ENCODE assay signal across 19 mouse cellular contexts in the genomic region with DNA sequence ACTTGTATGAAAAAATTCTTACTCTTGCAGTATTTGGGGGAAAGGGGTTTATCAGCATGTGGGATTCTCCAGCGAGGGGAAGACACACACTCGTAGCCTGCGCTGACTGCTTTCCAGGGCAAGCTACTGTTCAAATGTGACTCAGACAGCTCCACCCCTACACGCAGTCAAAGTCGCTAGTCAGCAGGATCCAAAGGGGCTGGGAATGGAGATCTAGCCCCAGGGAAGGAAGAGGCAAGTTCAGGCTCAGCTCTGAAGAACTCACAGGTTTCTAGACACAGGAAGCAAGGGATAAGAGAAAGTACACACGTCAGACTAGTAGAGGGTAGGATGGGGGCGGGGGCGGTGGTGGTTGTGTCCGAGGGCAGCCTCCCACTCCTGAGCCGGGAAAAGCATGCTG. TPM values are rescaled to one million over a fixed set of nuclear protein-coding genes. Genes with fewer than 3 reads are reported as not detected.
"Had no signal": no experiment of that assay in that cellular context is flagged by ENCODE, and none has a peak within 500 bp of the region (broad histone marks: within the 10 kb centered on the region; RNA-seq: fewer than 3 reads in every experiment).

No protein-coding gene starts in this region.

- DNase-seq: kidney, adult 18-20 months; kidney, adult 9 months; kidney, postnatal 14 days; kidney, postnatal 4 days; lung, embryonic 14.5 days; thymus, adult 18-20 months; thymus, postnatal 36 days had no signal

- H3K4me3 ChIP-seq: liver, embryonic 13.5 days; midbrain, embryonic 13.5 days had no signal

- H3K4me2 ChIP-seq: liver, embryonic 13.5 days; lung, embryonic 14.5 days; midbrain, embryonic 13.5 days had no signal

- H3K27ac ChIP-seq: liver, embryonic 13.5 days; macrophage; midbrain, embryonic 13.5 days had no signal

- H3K27me3 ChIP-seq: liver, embryonic 13.5 days; midbrain, embryonic 13.5 days had no signal

- ATAC-seq: intestine, embryonic 16.5 days; lung, postnatal 0 days; midbrain, embryonic 13.5 days; midbrain, embryonic 16.5 days had no signal

- H3K9ac ChIP-seq: liver, embryonic 13.5 days; lung, embryonic 14.5 days; midbrain, embryonic 13.5 days had no signal

- H3K9me3 ChIP-seq: liver, embryonic 13.5 days; midbrain, embryonic 13.5 days had no signal

RNA-seq across cellular contexts. Expression of a gene that starts 18.5 kb away (rescaled TPM):
- polyA plus RNA-seq: liver, embryonic 16.5 days; small intestine, adult 2 months; spleen, adult 2 months had no signal

RNA-seq across cellular contexts. Expression of a gene that starts 35.2 kb away (rescaled TPM):
- total RNA-seq: megakaryocyte, adult 5-6 weeks had no signal
- polyA plus RNA-seq: small intestine, adult 2 months had no signal

RNA-seq across cellular contexts. Expression of a gene that starts 36.9 kb away (rescaled TPM):
- total RNA-seq: megakaryocyte, adult 5-6 weeks had no signal
- polyA plus RNA-seq: intestine, embryonic 16.5 days; liver, embryonic 13.5 days; liver, embryonic 16.5 days; lung, embryonic 14.5 days; macrophage; small intestine, adult 2 months; spleen, adult 2 months; stomach, embryonic 14.5 days; urinary bladder, adult 2 months had no signal
